Mouse (Mus musculus) right cerebral cortex, postnatal 10 days (tissue): ENCODE measurements around the gene Insyn1.

Source experiments
- DNase-seq, 2 experiments: peaks; one replicate each; pipeline ENCODE4 v3.0.0; 2021; ENCODE audit warnings: low spot score in 2 of 2

The Insyn1 gene

DNA sequence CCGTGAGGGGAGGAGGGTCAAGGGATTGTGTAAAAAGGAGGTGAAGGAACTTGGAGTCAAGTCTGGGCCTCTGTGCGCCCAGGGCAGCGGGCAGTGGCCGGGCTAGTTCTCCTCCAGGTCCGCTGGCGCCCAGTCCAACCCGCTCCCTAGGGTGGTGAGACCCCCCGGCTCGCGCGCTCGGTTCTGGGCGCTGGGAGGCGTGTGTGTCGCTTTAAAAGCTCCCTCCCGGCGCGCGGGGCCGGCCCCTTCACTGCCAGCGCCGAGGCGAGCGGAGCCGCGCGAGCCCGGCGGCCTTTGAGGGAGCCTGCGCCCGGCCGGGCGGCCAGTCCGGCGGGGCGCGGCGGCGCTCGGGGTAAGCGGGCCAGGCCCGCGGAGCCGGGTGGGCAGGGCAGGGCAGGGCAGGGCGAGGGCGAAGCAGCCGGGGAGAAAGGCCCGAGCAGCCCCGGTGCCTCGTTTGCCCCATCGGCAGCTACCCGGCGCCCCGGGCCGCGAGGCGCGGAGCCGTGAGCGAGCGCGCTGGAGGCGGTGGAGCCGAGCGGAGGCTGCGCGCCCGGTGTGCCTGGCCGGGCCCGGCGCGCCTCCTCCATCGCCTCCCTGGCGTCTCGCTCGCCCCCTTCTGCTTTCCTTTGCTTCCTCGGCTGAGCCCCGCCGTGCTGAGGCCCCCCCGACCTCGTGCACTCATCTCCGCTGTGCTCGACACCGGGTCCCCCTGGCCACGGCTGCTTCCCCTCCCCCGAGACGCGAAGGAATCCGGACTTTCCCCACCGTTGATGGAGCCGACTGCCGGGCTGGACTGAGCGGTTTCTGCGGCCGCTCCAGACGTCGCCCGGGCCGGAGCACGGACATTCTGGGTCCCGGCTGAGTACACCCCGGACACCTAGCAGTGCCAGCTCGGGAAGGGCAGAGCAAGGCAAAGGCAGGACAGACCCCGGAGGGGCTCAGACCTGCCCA is at the start of gene Insyn1:
Insyn1 (plus strand) TSS at position 753 of the 951 bp plus-strand sequence.
- DNase-seq: peak; percentile 78 to 80

DNA sequence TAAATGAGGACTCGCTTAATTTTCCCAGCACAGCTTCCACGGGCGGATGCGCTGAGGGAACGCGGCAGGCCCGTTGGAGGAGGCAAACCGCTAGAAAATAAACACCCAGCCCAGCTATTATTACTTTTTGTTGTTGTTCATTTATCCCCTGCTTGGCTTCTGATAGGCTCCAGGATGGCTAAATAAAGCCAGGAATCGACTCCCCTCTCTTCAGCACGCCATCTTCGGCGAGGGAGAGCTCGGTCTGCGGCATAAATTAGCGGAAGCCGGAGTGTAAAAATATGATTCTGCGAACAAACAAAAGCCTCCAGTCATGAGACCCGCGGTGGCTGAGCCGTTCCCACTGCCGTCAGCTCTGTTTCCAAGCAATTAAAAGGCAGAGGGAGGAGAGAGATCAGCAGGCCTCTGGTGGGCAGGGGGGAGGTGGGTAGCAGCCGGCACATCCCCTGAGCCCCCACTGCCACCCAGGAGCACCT is 49.4 kb upstream of the Insyn1 start:
- DNase-seq: peak; percentile 75 to 83

DNA sequence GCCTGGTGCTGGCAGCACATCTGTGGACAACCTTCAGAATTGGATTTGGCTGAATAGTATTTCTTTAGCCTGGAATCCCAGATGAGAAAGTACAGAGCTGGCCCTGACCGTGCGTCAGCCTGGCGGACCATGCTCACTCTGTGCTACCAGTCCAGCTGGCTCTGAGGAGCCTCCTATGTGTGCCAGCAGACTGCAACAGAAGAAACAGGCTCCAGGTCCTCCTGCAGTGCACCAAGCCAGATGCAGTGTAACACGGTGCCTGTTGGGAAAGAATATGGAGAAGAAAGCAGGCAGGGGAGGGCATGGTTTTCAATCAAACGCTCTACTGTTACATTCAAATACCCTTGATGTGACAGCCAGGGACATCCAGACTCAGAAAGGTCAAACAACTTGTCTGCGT is 48.3 kb upstream of the Insyn1 start:
- DNase-seq: peak; percentile 73 to 84

DNA sequence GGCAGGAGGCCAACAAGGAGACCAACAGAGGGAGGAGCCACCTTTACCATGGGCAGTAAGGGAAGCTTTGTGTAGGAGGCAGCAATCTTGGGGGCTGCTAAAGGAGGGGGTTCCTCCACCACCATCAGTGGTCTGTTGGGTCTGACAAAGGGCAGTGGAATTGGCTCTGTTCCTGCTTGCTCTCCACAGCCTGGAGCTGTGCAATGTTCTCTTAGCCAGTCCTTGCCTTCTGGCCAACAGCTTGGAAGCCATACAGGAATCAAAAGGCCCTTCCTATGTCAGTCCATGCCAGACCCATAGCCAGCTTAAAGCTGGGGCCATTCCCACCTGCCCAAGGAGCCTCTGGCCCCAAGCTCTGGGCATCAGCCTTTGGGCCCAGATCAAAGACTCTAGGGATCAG is 47.8 kb upstream of the Insyn1 start:
- DNase-seq: peak; percentile 46 to 47

DNA sequence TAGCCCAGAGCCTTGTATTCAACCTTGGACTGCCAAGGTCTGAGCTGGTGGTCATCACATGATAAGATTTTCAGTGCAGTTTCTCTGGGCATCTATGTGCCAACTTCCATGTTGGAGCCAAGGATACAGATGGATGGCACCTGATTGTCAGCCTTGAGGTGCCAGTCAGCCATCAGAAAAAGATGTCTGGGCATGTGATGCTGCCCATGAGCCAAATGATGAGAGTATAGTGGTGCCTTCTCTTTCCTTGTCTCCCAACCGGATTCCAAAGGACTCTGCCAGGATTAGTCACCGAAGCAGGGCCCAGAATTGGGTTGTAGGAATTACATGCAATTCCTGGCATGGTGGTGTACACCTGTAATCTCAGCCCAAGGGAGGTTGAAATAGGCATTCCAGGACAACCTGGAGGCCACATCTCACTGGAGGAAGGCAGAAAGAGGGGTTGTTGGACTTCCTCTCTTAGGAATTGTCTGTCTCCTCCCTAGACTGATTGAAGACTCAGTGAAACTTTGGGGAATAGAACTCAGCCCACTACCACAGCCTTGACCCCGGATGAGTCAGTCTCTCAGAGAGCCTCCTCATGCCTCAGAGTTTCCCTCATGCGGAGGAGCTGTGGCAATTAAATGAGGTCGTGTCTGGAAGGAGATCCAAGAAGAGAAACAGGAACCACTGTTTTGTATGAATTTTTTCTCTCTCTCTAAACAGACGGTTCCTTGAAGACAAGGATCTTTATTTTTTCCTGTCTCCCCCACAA is 46.9 kb upstream of the Insyn1 start:
- DNase-seq: no peak

DNA sequence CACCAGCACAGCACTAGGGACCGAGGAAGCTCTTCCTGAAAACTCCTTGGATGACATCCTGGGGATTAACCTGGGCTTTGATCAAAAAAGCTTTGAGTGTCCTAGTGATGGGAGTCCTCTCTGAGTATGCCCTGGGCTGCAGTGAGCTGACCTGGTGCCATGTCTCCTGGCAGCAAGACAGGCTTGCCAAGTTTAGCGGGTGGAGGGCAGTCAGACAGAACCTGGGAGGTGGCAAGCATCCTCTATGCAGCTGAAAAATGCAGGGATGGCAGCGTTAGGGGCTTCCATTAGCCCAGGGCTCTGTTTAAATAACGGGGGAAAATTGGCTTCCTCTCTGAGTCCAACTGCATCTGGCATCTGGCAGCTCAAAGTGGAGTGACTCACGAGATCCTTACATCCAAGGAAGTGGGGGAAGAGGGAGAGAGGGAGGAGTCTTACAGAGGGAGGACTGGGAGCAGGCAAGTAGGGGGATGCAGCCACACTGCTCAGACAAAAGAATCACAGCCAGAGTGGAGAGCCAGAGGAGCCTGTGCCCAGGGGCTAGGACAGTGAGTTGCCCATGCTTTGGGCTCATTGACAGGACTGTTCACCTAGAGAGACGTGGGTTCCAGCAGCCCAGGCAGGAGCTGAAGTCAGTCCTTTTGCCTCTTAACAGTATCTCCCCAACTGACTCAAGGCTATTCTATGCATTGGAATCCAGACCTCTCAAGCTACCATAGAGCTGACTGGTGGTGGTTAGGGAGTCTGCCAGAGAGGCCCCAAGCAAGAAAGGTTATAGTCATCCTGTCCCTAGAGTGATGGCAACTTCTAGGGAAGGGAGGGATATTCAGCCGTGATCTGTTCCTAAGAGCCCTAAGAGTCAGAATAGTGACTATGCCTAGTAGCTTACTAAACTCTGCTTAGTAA is 46.0 kb upstream of the Insyn1 start:
- DNase-seq: peak; percentile 44 to 67

DNA sequence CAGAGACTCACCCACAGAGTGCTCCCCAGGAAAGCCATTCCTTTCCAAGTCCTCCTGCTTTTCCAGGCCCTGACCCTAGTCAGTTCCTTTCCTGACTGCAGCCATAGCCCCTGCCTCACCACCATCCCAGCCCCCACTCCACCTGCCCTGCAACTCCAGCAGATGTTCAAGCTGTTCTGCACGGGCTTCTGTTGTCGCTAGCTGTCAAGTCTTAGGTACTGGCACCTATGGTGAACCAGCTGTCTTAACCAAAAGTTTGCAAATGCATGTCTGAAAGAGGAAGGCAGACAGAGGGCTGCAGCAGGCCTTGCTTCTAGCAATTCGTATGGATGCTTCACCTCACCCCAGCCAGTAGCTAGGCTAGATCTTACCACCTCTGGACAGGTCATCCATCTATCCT is 45.3 kb upstream of the Insyn1 start:
- no peak for DNase-seq

DNA sequence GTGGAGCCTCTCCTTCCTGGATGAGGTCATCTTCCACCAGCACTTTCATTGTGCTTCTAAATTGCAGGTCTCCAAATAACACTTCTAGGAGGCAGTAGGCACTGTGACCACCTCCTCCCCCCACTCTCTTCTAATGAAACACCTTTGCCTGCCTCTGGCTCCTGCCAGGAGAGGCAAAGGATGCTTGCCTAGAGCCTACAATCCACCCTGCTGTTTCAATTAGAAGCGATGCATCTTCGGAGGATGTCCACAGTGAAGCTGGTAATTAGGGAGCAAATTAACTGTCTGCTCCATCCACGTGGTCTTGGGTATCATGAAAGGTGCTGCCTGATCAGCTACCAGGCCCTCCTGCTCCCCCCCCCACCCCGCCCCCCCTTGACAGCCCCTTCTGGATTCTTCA is 41.6 kb upstream of the Insyn1 start:
- no peak for DNase-seq

DNA sequence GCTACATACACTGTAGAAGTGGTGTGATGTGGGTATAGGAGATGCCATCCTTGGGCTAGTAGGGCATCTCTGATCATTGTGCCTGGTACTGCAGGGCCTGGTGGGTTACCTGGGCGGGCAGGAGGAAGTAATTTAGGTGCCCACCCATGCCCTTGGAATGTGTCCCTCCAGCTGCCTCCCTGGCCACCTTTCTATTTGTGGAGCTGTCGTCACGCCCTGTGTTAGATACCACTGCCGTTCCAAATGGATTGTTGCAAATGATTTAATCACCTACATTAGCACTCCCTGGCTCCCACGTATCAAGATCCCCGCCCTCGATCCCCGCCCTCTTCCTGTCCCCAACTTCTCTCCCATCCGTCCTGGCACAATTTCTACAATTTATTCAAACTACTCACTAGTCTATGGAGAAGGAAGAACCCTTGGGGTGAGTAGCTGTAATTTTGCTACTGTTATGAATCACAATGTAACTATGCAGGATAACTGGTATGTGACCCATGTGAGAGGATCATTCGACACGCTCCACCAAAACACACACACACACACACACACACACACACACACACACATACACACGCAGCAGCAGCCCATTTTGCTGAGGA is 40.3 kb upstream of the Insyn1 start:
- no peak for DNase-seq

DNA sequence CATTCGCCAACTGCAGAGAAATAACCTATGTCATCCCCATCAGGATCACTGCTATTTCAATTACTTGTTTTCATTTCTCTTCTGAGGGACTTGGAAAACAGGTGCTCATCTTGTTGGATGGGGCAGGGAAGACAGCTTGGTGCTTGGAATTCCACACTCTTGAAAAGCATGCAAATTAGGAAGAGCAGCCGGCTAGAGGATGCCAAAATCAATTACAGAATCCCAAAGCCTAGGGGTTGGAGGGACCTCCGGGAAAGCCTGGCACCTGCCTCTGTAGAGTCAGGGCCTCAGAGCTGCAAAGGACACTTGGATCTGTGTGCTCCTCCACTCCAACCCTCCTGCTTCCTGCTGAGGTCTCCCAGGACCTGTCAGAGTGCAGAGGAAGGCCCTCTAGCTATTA is 38.9 kb upstream of the Insyn1 start:
- DNase-seq: no peak

DNA sequence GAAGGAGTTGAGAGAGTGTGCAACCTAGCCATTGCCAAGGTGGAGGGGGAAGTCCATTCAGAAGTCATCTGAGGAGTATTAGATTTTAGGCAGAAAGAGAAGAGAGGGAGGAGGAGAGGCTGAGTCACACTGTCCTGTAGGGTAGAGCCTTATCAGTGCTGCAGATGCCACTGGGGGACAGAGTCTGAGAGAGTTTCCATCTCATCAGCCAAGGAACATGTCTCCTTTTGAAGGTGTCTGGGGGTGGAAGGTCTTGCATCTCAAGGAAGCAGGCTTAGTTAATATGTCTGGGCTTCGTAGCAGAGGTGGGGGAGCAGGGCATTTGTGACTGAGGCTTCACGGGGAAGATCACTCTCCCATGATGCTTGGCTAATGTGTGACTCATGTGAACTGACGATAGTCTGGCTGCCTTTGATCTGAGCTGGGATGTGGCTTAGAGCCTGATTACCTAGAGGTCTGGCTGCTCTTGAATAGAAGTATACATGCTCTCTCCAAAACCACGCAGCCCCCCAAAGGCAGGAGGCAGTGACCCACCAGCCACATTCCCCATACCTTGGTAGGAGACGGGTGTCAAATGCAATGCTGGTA is 34.5 kb upstream of the Insyn1 start:
- DNase-seq: no peak

DNA sequence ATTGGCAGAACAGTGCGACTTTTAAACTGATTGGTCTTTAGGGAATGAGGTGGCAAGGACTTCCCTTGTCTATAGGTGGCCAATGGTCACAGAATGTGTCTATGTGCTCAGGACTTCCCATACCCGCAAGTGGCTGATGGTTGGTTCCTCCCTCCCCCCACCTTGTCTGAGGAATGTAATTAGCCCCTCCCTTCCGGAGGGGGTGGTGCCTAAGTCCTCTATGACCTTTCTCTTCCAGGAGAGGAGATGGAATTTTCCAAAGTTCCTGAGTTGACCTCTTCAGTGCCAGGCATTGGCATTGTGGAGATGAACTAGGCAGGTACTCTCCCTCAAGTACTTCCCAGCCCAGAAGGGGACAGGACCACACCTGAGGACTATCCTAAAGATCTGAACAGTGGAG is 33.5 kb upstream of the Insyn1 start:
- no peak for DNase-seq

DNA sequence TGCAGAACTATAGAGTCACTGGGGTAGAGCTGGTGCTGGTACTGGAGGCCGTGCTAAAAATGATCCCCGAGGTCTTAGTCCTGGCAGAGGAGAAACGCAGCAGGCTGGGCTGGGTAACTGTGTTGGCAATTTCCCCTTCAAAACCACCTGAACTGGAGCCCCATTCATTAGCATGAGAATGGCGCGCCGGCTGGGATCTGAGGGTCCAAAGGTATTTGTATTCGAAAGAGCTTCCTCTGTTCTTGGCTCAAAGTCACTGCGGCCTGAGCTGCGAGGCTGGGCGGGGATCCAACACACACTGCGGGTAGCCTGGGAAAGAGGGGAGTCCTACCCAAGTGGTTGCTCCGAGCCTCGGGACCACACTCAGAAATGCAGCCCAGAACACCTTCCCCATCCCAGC is 32.6 kb upstream of the Insyn1 start:
- peak; percentile 89 to 90 for DNase-seq

DNA sequence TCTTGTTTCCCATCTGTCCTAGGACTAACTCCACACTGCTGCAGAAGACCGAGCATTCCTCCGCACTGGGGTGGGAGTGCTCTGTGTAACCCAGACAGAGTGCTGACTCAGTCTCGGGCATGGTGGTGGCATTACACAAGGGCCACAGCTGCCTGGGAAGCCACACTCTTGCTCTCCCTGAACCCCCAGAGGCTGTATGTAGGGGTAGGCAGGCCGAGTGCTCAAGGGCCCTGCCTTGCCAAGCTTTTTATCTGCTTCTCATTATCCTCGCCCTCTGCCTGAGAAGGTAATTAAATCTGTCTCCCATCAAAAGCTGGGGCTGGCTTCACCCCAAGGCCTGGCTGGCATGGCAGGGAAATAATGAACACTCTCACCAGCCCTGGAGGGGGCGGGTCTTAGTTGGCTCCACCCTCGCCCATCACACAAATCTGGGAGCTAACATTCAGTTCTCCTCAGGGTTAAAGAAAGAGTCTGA is 30.9 kb upstream of the Insyn1 start:
- DNase-seq: peak; percentile 85 to 86

DNA sequence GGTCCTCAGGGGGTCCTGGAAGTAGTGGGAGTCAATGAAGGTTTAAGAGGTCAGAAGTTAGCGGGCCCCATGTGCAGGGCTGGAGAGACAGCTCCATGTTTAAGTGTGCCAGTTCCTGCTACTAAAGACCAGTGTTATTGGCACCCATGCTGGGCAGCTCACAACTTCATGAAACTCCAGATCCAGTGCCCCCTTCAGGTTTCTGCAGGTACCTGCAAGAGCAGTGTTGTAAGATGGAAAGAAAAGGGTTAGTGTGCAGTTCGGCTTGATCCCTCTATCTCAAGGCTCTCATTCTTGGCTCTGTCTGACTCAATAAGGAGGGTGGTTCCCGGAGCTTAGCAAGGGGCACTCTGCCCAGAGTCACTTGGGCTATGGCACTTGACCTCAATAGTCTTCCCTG is 30.1 kb upstream of the Insyn1 start:
- DNase-seq: no peak

DNA sequence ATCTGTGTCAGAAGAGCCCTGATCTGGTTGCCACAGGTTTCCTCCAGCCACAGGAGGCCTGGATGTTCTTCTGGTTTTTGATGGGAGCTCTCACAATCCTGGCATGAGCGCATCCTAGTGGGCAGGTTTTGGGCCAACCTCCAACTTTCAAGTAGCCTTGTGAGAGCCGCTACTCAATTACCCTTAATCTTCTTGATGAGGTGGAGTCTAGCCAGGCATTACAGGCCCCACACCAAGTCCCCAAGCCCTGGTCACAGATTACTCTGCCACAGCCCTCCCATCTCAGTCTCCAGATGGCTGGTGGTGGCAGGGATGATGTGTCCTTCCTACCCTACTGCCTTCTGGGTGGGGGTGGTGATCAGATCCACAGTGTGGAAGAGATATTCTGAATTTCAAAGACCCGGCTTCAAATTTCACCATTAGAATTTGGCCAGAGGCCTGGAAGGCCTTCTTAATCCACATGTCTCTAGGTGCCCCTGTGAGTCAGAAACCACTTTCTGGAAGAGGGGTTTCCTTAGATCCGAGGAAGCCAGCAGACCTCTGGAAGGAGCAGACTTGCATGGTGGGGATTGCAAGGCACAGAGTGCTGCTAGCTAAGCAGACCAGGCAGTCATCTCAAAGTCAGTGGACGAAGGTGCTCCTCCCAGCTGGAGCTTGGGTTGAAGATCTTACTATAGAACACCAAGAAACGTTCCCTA is 29.4 kb upstream of the Insyn1 start:
- peak; percentile 43 to 50 for DNase-seq

DNA sequence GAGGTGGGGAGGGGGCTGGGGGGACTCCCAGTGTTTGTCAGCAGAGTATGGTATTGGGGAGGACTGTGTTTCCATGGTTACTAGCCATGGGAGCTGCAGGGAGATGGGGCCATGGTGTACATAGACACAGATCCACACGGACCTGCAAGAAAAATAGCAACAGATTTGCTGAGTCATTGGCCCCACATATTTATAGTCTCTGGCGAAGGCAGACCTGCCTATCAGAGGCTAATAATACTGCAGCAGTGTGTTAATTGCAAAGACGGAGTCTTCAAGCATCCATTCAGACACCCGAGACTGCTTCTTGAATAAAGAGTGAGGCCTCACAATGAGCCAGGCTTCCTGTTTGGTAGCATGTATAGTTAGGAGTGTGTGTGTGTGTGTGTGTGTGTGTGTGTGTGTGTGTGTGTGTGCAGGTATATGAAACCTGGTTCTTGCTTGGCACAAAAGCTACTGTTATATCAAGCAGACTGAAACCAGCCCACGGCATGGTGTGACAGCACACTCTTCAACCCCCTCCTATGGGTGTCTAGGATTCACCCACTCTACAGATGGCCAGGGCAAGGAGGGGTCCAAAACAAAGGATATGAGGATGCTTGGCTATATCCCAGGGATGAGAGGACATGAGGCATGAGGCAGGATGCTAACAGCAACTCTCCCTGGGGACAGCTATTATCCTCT is 20.9 kb upstream of the Insyn1 start:
- DNase-seq: peak; percentile 53 to 64

DNA sequence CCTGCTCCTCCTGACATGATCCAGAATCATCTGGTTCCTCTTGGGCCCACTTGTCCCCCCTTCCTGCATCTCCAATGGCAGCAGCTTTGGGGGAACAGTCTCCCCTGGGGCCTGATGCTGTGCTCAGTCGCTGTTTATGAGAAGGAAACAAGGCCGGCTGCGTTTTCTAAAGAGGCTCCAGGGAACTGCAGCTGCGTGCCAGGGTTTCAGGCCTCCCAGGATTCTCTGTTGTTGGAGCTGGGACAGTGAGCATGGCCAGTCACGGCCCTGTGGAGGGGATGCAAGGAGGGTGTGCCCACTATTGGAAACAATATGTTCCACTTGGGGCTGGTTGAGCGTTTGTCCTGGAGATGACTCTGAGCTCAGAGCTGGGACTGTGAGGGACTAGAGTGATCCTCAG is 17.9 kb upstream of the Insyn1 start:
- DNase-seq: peak; percentile 37 to 50

DNA sequence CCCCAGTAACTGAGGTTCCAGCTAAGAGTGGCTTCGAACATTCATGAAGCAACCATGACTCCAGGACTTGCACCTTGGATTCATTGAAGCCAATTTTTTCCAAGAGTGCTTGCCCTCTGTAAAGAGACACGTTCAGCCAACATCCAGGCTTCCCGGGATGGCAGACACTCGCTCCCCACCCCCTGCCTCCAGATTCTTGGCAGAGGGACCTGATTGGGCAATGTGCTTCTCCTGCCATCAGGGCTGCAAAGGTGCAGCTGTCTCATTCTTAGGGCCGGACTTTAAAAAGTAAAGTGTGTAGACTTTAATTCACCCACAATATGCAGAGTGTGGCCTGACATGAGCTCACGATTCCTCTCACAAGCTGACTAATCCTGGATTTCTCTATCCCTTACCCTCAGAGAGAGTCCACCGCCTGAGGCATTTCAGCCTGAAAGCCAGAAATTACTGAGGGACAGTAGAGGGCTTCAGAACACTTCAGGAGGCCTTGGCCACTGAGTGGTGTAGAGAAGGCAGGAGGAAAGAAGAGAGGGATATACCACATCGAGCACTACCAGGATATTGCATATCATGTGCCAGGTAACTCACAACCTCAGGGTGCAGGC is 15.1 kb upstream of the Insyn1 start:
- DNase-seq: no peak
